ENCODE assay signal across 16 mouse cellular contexts in the genomic region with DNA sequence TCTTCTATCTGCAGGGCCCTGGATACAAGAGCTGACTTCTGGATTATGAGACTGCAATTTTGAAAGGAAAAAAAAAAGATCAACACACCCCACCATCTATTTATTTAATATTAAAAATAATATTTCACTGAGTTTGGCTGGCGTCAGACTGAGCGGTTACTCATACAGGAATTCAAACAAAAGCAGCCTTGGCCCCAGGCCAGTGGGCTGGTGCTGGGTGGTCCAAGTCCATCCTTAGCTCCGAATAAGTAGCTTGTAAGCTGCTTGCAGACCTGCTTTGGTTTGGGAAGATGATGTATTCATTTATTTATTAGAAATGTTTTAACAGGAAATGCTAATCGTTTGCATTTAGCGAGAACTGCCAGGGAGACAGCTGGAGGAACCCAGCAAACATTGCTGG. TPM values are rescaled to one million over a fixed set of nuclear protein-coding genes. Genes with fewer than 3 reads are reported as not detected.
A peak's percentile ranks its signal among the peaks of the same experiment; 100 is the strongest.
DNase-seq lines count a peak whose midpoint lies in the region; ATAC-seq lines count a peak whose summit lies in the region.
"Had no signal": no experiment of that assay in that cellular context is flagged by ENCODE, and none has a peak within 500 bp of the region (broad histone marks: within the 10 kb centered on the region; RNA-seq: fewer than 3 reads in every experiment).

No protein-coding gene starts in this region.

- H3K27me3 ChIP-seq in embryonic facial prominence, embryonic 14.5 days (replicated peaks; ENCODE audit: control insufficient read depth, insufficient read depth, low read length): peaks cover 4% of the 10 kb centered on the region; the same call in 1 of the 2 replicates
- peaks cover 65% of the 10 kb centered on the region for H3K27me3 ChIP-seq in embryonic facial prominence, embryonic 10.5 days (replicated peaks; ENCODE audit: low read depth, poor library complexity, severe bottlenecking)

- H3K4me2 ChIP-seq in embryonic facial prominence, embryonic 14.5 days (ENCODE audit: low read depth, low read length): no peak overlapping the region
- H3K4me2 ChIP-seq: heart, embryonic 13.5 days; liver, embryonic 11.5 days had no signal

- H3K9ac ChIP-seq in embryonic facial prominence, embryonic 14.5 days (ENCODE audit: low read depth, low read length): no peak overlapping the region
- H3K9ac ChIP-seq: heart, embryonic 13.5 days had no signal

- 65% methylated on average over 5 of the region's 5 CpGs for WGBS in embryonic facial prominence, embryonic 14.5 days
- WGBS in embryonic facial prominence, embryonic 10.5 days: 86% methylated on average over 5 of the region's 5 CpGs

- no peaks in the 10 kb centered on the region for H3K9me3 ChIP-seq in embryonic facial prominence, embryonic 14.5 days (ENCODE audit: control insufficient read depth, low read length)
- H3K9me3 ChIP-seq in embryonic facial prominence, embryonic 10.5 days: no peaks in the 10 kb centered on the region
- H3K9me3 ChIP-seq: G1E; heart, embryonic 13.5 days had no signal

- ATAC-seq in embryonic facial prominence, embryonic 14.5 days (ENCODE audit: low read depth): no peak
- ATAC-seq in CD4-positive, CD25-positive, alpha-beta regulatory T cell, adult 4 months: no peak

- no peaks in the 10 kb centered on the region for H3K4me1 ChIP-seq in embryonic facial prominence, embryonic 14.5 days (ENCODE audit: control insufficient read depth, insufficient read depth, low read length)
- H3K4me1 ChIP-seq in embryonic facial prominence, embryonic 10.5 days: peaks cover 12% of the 10 kb centered on the region

- no peak overlapping the region for H3K4me3 ChIP-seq in embryonic facial prominence, embryonic 14.5 days (ENCODE audit: low read depth, low read length)
- no peak overlapping the region for H3K4me3 ChIP-seq in embryonic facial prominence, embryonic 10.5 days
- H3K4me3 ChIP-seq: heart, embryonic 13.5 days had no signal

- intact Hi-C loops in heart, postnatal 10 days (cut with DNase I): no loop called here

- DNase-seq in embryonic facial prominence, embryonic 14.5 days (ENCODE audit: low spot score): peak; percentile 12
- DNase-seq in embryonic facial prominence, embryonic 10.5 days (ENCODE audit: low spot score): no peak
- peak; percentile 34 to 54 for DNase-seq in kidney, postnatal 4 days
- DNase-seq in kidney, adult 8-10 months: no peak
- DNase-seq in heart, postnatal 10 days: peak; percentile 29 to 49
- peak; percentile 70 for DNase-seq in lung, postnatal 10 days
- no peak for DNase-seq in natural killer cell, adult 2 months (ENCODE audit: low spot score in 2 of 2)
- DNase-seq: B cell, adult 2 months; cerebellum, adult 8-10 months; right cerebral cortex, postnatal 4 days had no signal

- H3K36me3 ChIP-seq in embryonic facial prominence, embryonic 14.5 days (ENCODE audit: control insufficient read depth, insufficient read depth, low read length): no peaks in the 10 kb centered on the region
- H3K36me3 ChIP-seq in embryonic facial prominence, embryonic 10.5 days (replicated peaks): no peaks in the 10 kb centered on the region
- H3K36me3 ChIP-seq: G1E; heart, embryonic 13.5 days had no signal

- no peak overlapping the region for H3K27ac ChIP-seq in embryonic facial prominence, embryonic 14.5 days (replicated peaks; ENCODE audit: low read depth, low read length)
- H3K27ac ChIP-seq in embryonic facial prominence, embryonic 10.5 days (replicated peaks): no peak overlapping the region
- H3K27ac ChIP-seq: heart, embryonic 13.5 days had no signal

RNA-seq across cellular contexts. Expression of gene Got1, which starts 38.8 kb away (rescaled TPM):
- 33.1 and 34.4 TPM in 2 replicates for polyA plus RNA-seq in embryonic facial prominence, embryonic 14.5 days (2014; fragmentation: Nextera tagmentation; extraction: Ambion mirVana)
- 55.4 and 57.9 TPM in 2 replicates for polyA plus RNA-seq in embryonic facial prominence, embryonic 10.5 days (2016; fragmentation: Nextera tagmentation; extraction: Ambion mirVana)
- 100 to 1,000 TPM; 438 to 489 TPM for total RNA-seq in heart, postnatal 10 days (2021)
- polyA plus RNA-seq in CD4-positive, CD25-positive, alpha-beta regulatory T cell, adult 4 months (2017; shearing (Covaris generic)): 10 to 100 TPM; 40.4 to 50.6 TPM

RNA-seq across cellular contexts. Expression of gene Nkx2-3, which starts 49.0 kb away (rescaled TPM):
- 2.0 and 2.4 TPM in 2 replicates for polyA plus RNA-seq in embryonic facial prominence, embryonic 14.5 days (2014; fragmentation: Nextera tagmentation; extraction: Ambion mirVana)
- 3.7 and 4.1 TPM in 2 replicates for polyA plus RNA-seq in embryonic facial prominence, embryonic 10.5 days (2016; fragmentation: Nextera tagmentation; extraction: Ambion mirVana)
- not detected for total RNA-seq in heart, postnatal 10 days (2021)
- not detected for polyA plus RNA-seq in CD4-positive, CD25-positive, alpha-beta regulatory T cell, adult 4 months (2017; shearing (Covaris generic))
- total RNA-seq: layer of hippocampus, adult 8-10 months; left cerebral cortex, postnatal 10 days had no signal
- polyA plus RNA-seq: G1E; heart, embryonic 13.5 days had no signal

Comparison
In these comparisons a context has a peak if more than half of its experiments do, and no peak if none do; other contexts are left out.
1. DNase-seq: peak in embryonic facial prominence, embryonic 14.5 days (single experiment), kidney, postnatal 4 days (2 of 2), heart, postnatal 10 days (2 of 2) and lung, postnatal 10 days (single experiment); none in embryonic facial prominence, embryonic 10.5 days (single experiment), kidney, adult 8-10 months (0 of 2) and natural killer cell, adult 2 months (0 of 2).